Mouse (Mus musculus) midbrain, embryonic 13.5 days (tissue): ENCODE results near the gene Slc35a3. TPM values are rescaled to one million over a fixed set of nuclear protein-coding genes. Genes with fewer than 3 reads are reported as not detected.

Experiments
- ATAC-seq: fragments of 200-750 bp; cut with Nextera tagmentation; 2 replicates; pipeline ENCODE4 v1.8.0; 2017; ENCODE audit warnings: mild to moderate bottlenecking, moderate TSS enrichment, moderate library complexity
- H3K27ac ChIP-seq: fragments of 300-500 bp; sonication (generic); 2 replicates; pipeline ENCODE4 v1.5.1; 2015; ENCODE audit warnings: inconsistent platforms, mild to moderate bottlenecking, moderate library complexity
- H3K27me3 ChIP-seq: fragments of 300-500 bp; sonication (generic); 2 replicates; pipeline ENCODE4 v1.6.1; 2015; ENCODE audit warnings: mild to moderate bottlenecking, inconsistent platforms
- H3K36me3 ChIP-seq: fragments of 300-500 bp; sonication (generic); 2 replicates; pipeline ENCODE4 v1.6.1; 2015; ENCODE audit warnings: mild to moderate bottlenecking, inconsistent platforms
- H3K4me1 ChIP-seq: fragments of 300-500 bp; sonication (generic); replicated peaks from 2 replicates; pipeline ENCODE4 v1.6.1; 2015; ENCODE audit warnings: inconsistent platforms
- H3K4me2 ChIP-seq: fragments of 300-500 bp; sonication (generic); replicated peaks from 2 replicates; pipeline ENCODE4 v1.6.1; 2015; ENCODE audit warnings: moderate library complexity, mild to moderate bottlenecking, inconsistent platforms
- H3K4me3 ChIP-seq: fragments of 300-500 bp; sonication (generic); replicated peaks from 2 replicates; pipeline ENCODE4 v1.5.1; 2015; ENCODE audit warnings: mild to moderate bottlenecking, inconsistent platforms
- H3K9ac ChIP-seq: fragments of 300-500 bp; sonication (generic); replicated peaks from 2 replicates; pipeline ENCODE4 v1.6.1; 2015; ENCODE audit warnings: mild to moderate bottlenecking, inconsistent platforms
- H3K9me3 ChIP-seq: fragments of 300-500 bp; sonication (generic); 2 replicates; pipeline ENCODE4 v1.6.1; 2016; ENCODE audit warnings: mild to moderate bottlenecking, inconsistent platforms
- WGBS: fragments of 180-500 bp; shearing (Covaris S2); methylation state at CpG from one replicate; pipeline ENCODE4 v1.1.7; 2015; 5-methylcytosine and 5-hydroxymethylcytosine counted together
- polyA plus RNA-seq: library from polyadenylated mRNA; unstranded; fragments of >200 nt; fragmentation: Nextera tagmentation; extraction: Ambion mirVana; gene quantifications from 2 replicates; pipeline ENCODE4 v1.2.1, GENCODE M21; 2015

Gene Slc35a3
- polyA plus RNA-seq, 1 experiment from 2014 or later, result 7.2 TPM

- peaks cover 14% of the 10 kb centered on the region for H3K36me3 ChIP-seq
- no peak overlapping the region for H3K4me3 ChIP-seq
- H3K27me3 ChIP-seq, result no peaks in the 10 kb centered on the region
- no peak overlapping the region for H3K27ac ChIP-seq
- H3K9ac ChIP-seq, result no peak overlapping the region
- ATAC-seq, result peak; percentile 51; the same call in 1 of the 2 replicates
- peaks cover 37% of the 10 kb centered on the region for H3K4me1 ChIP-seq
- H3K9me3 ChIP-seq, result no peaks in the 10 kb centered on the region
- H3K4me2 ChIP-seq, result no peak overlapping the region
- WGBS, result 70% methylated on average over 5 of the region's 5 CpGs
These were observed 59.2 kb downstream of the Slc35a3 start for GRCm38 (mm10) chr3:116653278-116653945.

- Histone ChIP-seq H3K4me2 (no peak overlapping the region), H3K27ac (no peak overlapping the region), H3K36me3 (peaks cover 16% of the 10 kb centered on the region), H3K9ac (no peak overlapping the region), H3K4me3 (no peak overlapping the region), H3K4me1 (peaks cover 27% of the 10 kb centered on the region), H3K27me3 (no peaks in the 10 kb centered on the region), H3K9me3 (no peaks in the 10 kb centered on the region)
- peak; percentile 65 for ATAC-seq
- WGBS, result 65% methylated on average over 3 of the region's 3 CpGs
These were observed 60.6 kb downstream of the Slc35a3 start for GRCm38 (mm10) chr3:116652033-116652446.

- no peak for ATAC-seq
- no peak overlapping the region for H3K4me3 ChIP-seq
- H3K27me3 ChIP-seq, result no peaks in the 10 kb centered on the region
- H3K9ac ChIP-seq, result no peak overlapping the region
- H3K27ac ChIP-seq, result no peak overlapping the region
- peaks cover 17% of the 10 kb centered on the region for H3K4me1 ChIP-seq
- 98% methylated on average over 9 of the region's 9 CpGs for WGBS
- peaks cover 26% of the 10 kb centered on the region for H3K36me3 ChIP-seq
- H3K4me2 ChIP-seq, result no peak overlapping the region
- H3K9me3 ChIP-seq, result no peaks in the 10 kb centered on the region
These were observed 61.9 kb downstream of the Slc35a3 start for GRCm38 (mm10) chr3:116650698-116651097.

- Histone ChIP-seq H3K27me3 (no peaks in the 10 kb centered on the region), H3K9me3 (no peaks in the 10 kb centered on the region), H3K36me3 (peaks cover 39% of the 10 kb centered on the region), H3K27ac (no peak overlapping the region), H3K4me3 (no peak overlapping the region), H3K4me1 (peaks cover 15% of the 10 kb centered on the region), H3K4me2 (no peak overlapping the region), H3K9ac (no peak overlapping the region)
- ATAC-seq, result no peak
- 95% methylated on average over 7 of the region's 7 CpGs for WGBS
These were observed 63.8 kb downstream of the Slc35a3 start for GRCm38 (mm10) chr3:116648805-116649204.

GRCm38 (mm10) chr3:116646387-116646786, 66.2 kb downstream of the Slc35a3 start:
- no peaks in the 10 kb centered on the region for H3K27me3 ChIP-seq
- no peak for ATAC-seq

GRCm38 (mm10) chr3:116642373-116642772, 70.3 kb downstream of the Slc35a3 start:
- no peaks in the 10 kb centered on the region for H3K4me1 ChIP-seq
- 94% methylated on average over 2 of the region's 2 CpGs for WGBS
- no peaks in the 10 kb centered on the region for H3K27me3 ChIP-seq
- no peak overlapping the region for H3K4me2 ChIP-seq
- no peak overlapping the region for H3K27ac ChIP-seq
- no peak overlapping the region for H3K4me3 ChIP-seq
- no peak overlapping the region for H3K9ac ChIP-seq
- no peak for ATAC-seq
- H3K36me3 ChIP-seq, result peaks cover 75% of the 10 kb centered on the region
- H3K9me3 ChIP-seq, result no peaks in the 10 kb centered on the region

More at GRCm38 (mm10) chr3:116646387-116646786, 66.2 kb downstream of the Slc35a3 start:
- Histone ChIP-seq H3K36me3 (peaks cover 55% of the 10 kb centered on the region), H3K4me1 (no peaks in the 10 kb centered on the region), H3K9me3 (no peaks in the 10 kb centered on the region), H3K4me3 (no peak overlapping the region), H3K9ac (no peak overlapping the region), H3K4me2 (no peak overlapping the region), H3K27ac (no peak overlapping the region)
- WGBS, result 88% methylated on average over 1 of the region's 1 CpGs

- no peaks in the 10 kb centered on the region for H3K9me3 ChIP-seq
- H3K27me3 ChIP-seq, result no peaks in the 10 kb centered on the region
- no peak for ATAC-seq
- H3K4me2 ChIP-seq, result no peak overlapping the region
- H3K9ac ChIP-seq, result no peak overlapping the region
- H3K4me3 ChIP-seq, result no peak overlapping the region
- H3K36me3 ChIP-seq, result peaks cover 79% of the 10 kb centered on the region
- 95% methylated on average over 6 of the region's 6 CpGs for WGBS
- H3K4me1 ChIP-seq, result no peaks in the 10 kb centered on the region
- H3K27ac ChIP-seq, result no peak overlapping the region
These were observed 70.7 kb downstream of the Slc35a3 start for GRCm38 (mm10) chr3:116641811-116642371.

- Histone ChIP-seq H3K4me1 (no peaks in the 10 kb centered on the region), H3K4me3 (no peak overlapping the region), H3K36me3 (peaks cover 81% of the 10 kb centered on the region), H3K9me3 (no peaks in the 10 kb centered on the region), H3K27ac (no peak overlapping the region), H3K27me3 (no peaks in the 10 kb centered on the region), H3K9ac (no peak overlapping the region), H3K4me2 (no peak overlapping the region)
- 82% methylated on average over 1 of the region's 1 CpGs for WGBS
- ATAC-seq, result no peak
These were observed 72.6 kb downstream of the Slc35a3 start for GRCm38 (mm10) chr3:116640024-116640423.

GRCm38 (mm10) chr3:116638572-116638971, 74.1 kb downstream of the Slc35a3 start:
- no peak for ATAC-seq
- Histone ChIP-seq H3K9ac (no peak overlapping the region), H3K4me1 (no peaks in the 10 kb centered on the region), H3K27me3 (no peaks in the 10 kb centered on the region), H3K4me2 (no peak overlapping the region), H3K36me3 (peaks cover 86% of the 10 kb centered on the region), H3K4me3 (no peak overlapping the region), H3K27ac (no peak overlapping the region), H3K9me3 (no peaks in the 10 kb centered on the region)
- WGBS, result 94% methylated on average over 7 of the region's 7 CpGs

- H3K36me3 ChIP-seq, result peaks cover 86% of the 10 kb centered on the region
- no peaks in the 10 kb centered on the region for H3K4me1 ChIP-seq
- no peak overlapping the region for H3K9ac ChIP-seq
- H3K4me2 ChIP-seq, result no peak overlapping the region
- no peaks in the 10 kb centered on the region for H3K27me3 ChIP-seq
- ATAC-seq, result no peak
- WGBS, result 92% methylated on average over 9 of the region's 9 CpGs
- no peak overlapping the region for H3K27ac ChIP-seq
- no peaks in the 10 kb centered on the region for H3K9me3 ChIP-seq
- no peak overlapping the region for H3K4me3 ChIP-seq
These were observed 74.7 kb downstream of the Slc35a3 start for GRCm38 (mm10) chr3:116637693-116638476.

- Histone ChIP-seq H3K9ac (no peak overlapping the region), H3K27me3 (no peaks in the 10 kb centered on the region), H3K36me3 (peaks cover 80% of the 10 kb centered on the region), H3K4me2 (no peak overlapping the region), H3K27ac (no peak overlapping the region), H3K4me1 (no peaks in the 10 kb centered on the region), H3K4me3 (no peak overlapping the region), H3K9me3 (no peaks in the 10 kb centered on the region)
- ATAC-seq, result no peak
- 71% methylated on average over 5 of the region's 5 CpGs for WGBS
These were observed 76.8 kb downstream of the Slc35a3 start for GRCm38 (mm10) chr3:116635799-116636198.

- Histone ChIP-seq H3K27ac (no peak overlapping the region), H3K4me3 (no peak overlapping the region), H3K4me1 (no peaks in the 10 kb centered on the region), H3K27me3 (no peaks in the 10 kb centered on the region), H3K36me3 (peaks cover 73% of the 10 kb centered on the region), H3K4me2 (no peak overlapping the region), H3K9me3 (no peaks in the 10 kb centered on the region), H3K9ac (no peak overlapping the region)
- 97% methylated on average over 8 of the region's 8 CpGs for WGBS
- ATAC-seq, result no peak
These were observed 77.8 kb downstream of the Slc35a3 start for GRCm38 (mm10) chr3:116634853-116635252.
